Mouse (Mus musculus): Measurements from ENCODE around the gene Prkab2. TPM values are rescaled to one million over a fixed set of nuclear protein-coding genes. Genes with fewer than 3 reads are reported as not detected.

The Prkab2 gene
- polyA plus RNA-seq, 1 experiment from 2014 or later = 5.0 TPM

DNA sequence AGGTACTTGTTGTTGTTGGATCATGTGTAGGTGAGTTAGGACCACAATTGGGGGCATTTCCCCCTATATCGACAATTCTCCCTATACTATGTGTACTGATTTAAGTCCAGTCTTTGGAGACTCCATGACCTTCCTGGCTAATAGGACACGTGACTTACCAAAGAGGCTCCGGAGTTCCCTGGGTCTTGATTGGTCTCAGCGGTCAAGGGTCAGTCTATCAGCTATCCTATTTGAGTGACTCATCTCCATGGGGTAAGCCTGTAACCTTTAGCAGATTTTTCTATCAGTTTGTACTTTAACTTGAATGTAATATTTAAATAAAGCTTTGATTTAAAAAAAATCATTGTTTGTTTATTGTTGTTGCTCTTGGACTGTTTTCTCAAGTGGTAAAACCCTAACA lies 37.3 kb upstream of the Prkab2 start:
- H3K36me3 ChIP-seq (ENCODE audit: control insufficient read depth, insufficient read depth, low read length) = no peaks in the 10 kb centered on the region
- 90% methylated on average over 4 of the region's 4 CpGs for whole genome bisulfite sequencing
- ATAC-seq (ENCODE audit: low FRiP score) = no peak
- H3K9ac ChIP-seq (ENCODE audit: low read depth, low read length) = no peak overlapping the region
- H3K4me3 ChIP-seq (ENCODE audit: low read depth, low read length) = no peak overlapping the region
- no peaks in the 10 kb centered on the region for H3K4me1 ChIP-seq (replicated peaks; ENCODE audit: control insufficient read depth, insufficient read depth, low read length)
- no peak overlapping the region for H3K27ac ChIP-seq (ENCODE audit: low read depth, low read length)
- H3K4me2 ChIP-seq (replicated peaks; ENCODE audit: low read depth, low read length) = no peak overlapping the region
- no peaks in the 10 kb centered on the region for H3K9me3 ChIP-seq (ENCODE audit: control insufficient read depth, low read length)
- no peaks in the 10 kb centered on the region for H3K27me3 ChIP-seq (ENCODE audit: control insufficient read depth, insufficient read depth, low read length)
- DNase-seq (ENCODE audit: low spot score) = no peak

GRCm38 (mm10) chr3:97624611-97625010 lies 33.4 kb upstream of the Prkab2 start:
- Histone ChIP-seq H3K27me3 (ENCODE audit: control insufficient read depth, insufficient read depth, low read length) (no peaks in the 10 kb centered on the region), H3K36me3 (ENCODE audit: control insufficient read depth, insufficient read depth, low read length) (no peaks in the 10 kb centered on the region), H3K9ac (ENCODE audit: low read depth, low read length) (no peak overlapping the region), H3K4me2 (replicated peaks; ENCODE audit: low read depth, low read length) (no peak overlapping the region), H3K4me1 (replicated peaks; ENCODE audit: control insufficient read depth, insufficient read depth, low read length) (no peaks in the 10 kb centered on the region), H3K27ac (ENCODE audit: low read depth, low read length) (no peak overlapping the region), H3K4me3 (ENCODE audit: low read depth, low read length) (no peak overlapping the region), H3K9me3 (ENCODE audit: control insufficient read depth, low read length) (no peaks in the 10 kb centered on the region)
- ATAC-seq (ENCODE audit: low FRiP score) = no peak
- DNase-seq (ENCODE audit: low spot score) = no peak
- WGBS = 44% methylated on average over 2 of the region's 2 CpGs

- H3K9ac ChIP-seq (ENCODE audit: low read depth, low read length) = no peak overlapping the region
- H3K27me3 ChIP-seq (ENCODE audit: control insufficient read depth, insufficient read depth, low read length) = no peaks in the 10 kb centered on the region
- H3K9me3 ChIP-seq (ENCODE audit: control insufficient read depth, low read length) = no peaks in the 10 kb centered on the region
- no peak for DNase-seq (ENCODE audit: low spot score)
- 83% methylated on average over 7 of the region's 7 CpGs for WGBS
- H3K27ac ChIP-seq (ENCODE audit: low read depth, low read length) = no peak overlapping the region
- no peaks in the 10 kb centered on the region for H3K4me1 ChIP-seq (replicated peaks; ENCODE audit: control insufficient read depth, insufficient read depth, low read length)
- no peak overlapping the region for H3K4me2 ChIP-seq (replicated peaks; ENCODE audit: low read depth, low read length)
- ATAC-seq (ENCODE audit: low FRiP score) = no peak
- no peaks in the 10 kb centered on the region for H3K36me3 ChIP-seq (ENCODE audit: control insufficient read depth, insufficient read depth, low read length)
- H3K4me3 ChIP-seq (ENCODE audit: low read depth, low read length) = no peak overlapping the region
Observed at GRCm38 (mm10) chr3:97627893-97628292, 30.1 kb upstream of the Prkab2 start.

DNA sequence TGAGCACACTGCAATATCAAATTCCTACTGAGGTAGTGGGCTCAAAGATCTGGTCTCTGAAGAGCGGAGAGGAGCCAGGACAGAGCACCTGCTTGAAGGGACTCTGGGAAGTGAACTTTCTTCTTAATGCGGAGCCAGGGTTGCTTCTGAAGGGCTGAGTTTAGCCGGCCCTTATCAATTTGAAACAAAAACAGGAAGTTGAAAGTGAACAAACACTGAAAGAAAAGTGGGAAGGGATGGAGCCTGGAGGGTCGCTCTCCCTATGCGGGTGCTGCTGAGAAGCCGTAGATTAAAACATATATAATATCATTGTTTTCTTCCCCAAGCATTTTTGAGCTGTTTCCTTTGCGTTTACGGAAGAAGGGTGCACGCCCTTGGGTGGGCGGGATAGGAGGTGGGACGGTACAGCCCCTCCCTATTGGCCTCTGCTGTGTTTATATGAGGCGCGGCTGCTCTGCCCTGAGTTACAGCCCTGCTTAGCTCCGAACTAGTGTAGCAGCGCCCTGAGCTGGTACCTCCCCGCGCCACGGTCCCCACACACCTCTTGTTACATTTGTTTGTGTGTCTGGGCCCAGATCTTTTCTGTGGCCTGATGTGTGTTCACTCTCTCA lies 29.5 kb upstream of the Prkab2 start, which contains the start of gene Fmo5:
Fmo5 (plus strand) TSS at position 414 of the 611 bp plus-strand sequence.
- Histone ChIP-seq H3K4me3 (ENCODE audit: low read depth, low read length) (peak within 1 kb of the TSS; percentile 21), H3K36me3 (ENCODE audit: control insufficient read depth, insufficient read depth, low read length) (no peaks in the 10 kb centered on the region), H3K27ac (ENCODE audit: low read depth, low read length) (no peak within 1 kb of the TSS), H3K27me3 (ENCODE audit: control insufficient read depth, insufficient read depth, low read length) (no peaks in the 10 kb centered on the region), H3K9ac (ENCODE audit: low read depth, low read length) (peak within 1 kb of the TSS; percentile 16; the same call in 1 of the 2 replicates), H3K9me3 (ENCODE audit: control insufficient read depth, low read length) (no peaks in the 10 kb centered on the region), H3K4me1 (replicated peaks; ENCODE audit: control insufficient read depth, insufficient read depth, low read length) (no peaks in the 10 kb centered on the region), H3K4me2 (replicated peaks; ENCODE audit: low read depth, low read length) (peak within 1 kb of the TSS; percentile 35; the same call in 1 of the 2 replicates)
- 5% methylated on average over 18 of the region's 18 CpGs for WGBS
- no peak for ATAC-seq (ENCODE audit: low FRiP score)
- peak; percentile 26 for DNase-seq (ENCODE audit: low spot score)

DNA sequence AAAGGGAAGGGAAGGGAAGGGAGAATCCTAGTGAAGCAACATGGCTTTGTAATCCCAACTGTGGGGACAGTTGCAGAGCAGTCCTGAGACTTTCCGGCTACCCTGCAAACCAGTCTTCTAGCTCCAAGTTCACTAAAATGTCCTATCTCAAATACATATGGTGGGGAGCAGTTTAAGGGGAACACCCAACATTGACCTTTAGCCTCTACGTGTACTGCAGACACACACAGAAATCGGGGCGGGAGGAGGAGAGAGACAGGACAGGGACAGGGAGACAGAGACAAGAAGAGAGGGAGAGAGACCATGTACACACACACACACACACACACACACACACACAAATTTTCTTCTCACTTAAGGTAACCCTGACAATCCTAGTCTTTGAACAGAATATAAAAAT lies 28.1 kb upstream of the Prkab2 start:
- 82% methylated on average over 4 of the region's 4 CpGs for WGBS

GRCm38 (mm10) chr3:97630746-97631145 lies 27.2 kb upstream of the Prkab2 start:
- H3K4me1 ChIP-seq (replicated peaks; ENCODE audit: control insufficient read depth, insufficient read depth, low read length) = no peaks in the 10 kb centered on the region
- H3K4me2 ChIP-seq (replicated peaks; ENCODE audit: low read depth, low read length) = no peak overlapping the region
- H3K27ac ChIP-seq (ENCODE audit: low read depth, low read length) = no peak overlapping the region
- H3K36me3 ChIP-seq (ENCODE audit: control insufficient read depth, insufficient read depth, low read length) = no peaks in the 10 kb centered on the region
- WGBS = 95% methylated on average over 4 of the region's 4 CpGs
- H3K9me3 ChIP-seq (ENCODE audit: control insufficient read depth, low read length) = no peaks in the 10 kb centered on the region
- no peak overlapping the region for H3K4me3 ChIP-seq (ENCODE audit: low read depth, low read length)
- no peaks in the 10 kb centered on the region for H3K27me3 ChIP-seq (ENCODE audit: control insufficient read depth, insufficient read depth, low read length)
- ATAC-seq (ENCODE audit: low FRiP score) (no peak), DNase-seq (ENCODE audit: low spot score) (no peak)
- H3K9ac ChIP-seq (ENCODE audit: low read depth, low read length) = no peak overlapping the region

More for the DNA sequence above, 28.1 kb upstream of the Prkab2 start:
- no peaks in the 10 kb centered on the region for H3K9me3 ChIP-seq (ENCODE audit: control insufficient read depth, low read length)
- no peak overlapping the region for H3K4me3 ChIP-seq (ENCODE audit: low read depth, low read length)
- no peaks in the 10 kb centered on the region for H3K27me3 ChIP-seq (ENCODE audit: control insufficient read depth, insufficient read depth, low read length)
- H3K4me1 ChIP-seq (replicated peaks; ENCODE audit: control insufficient read depth, insufficient read depth, low read length) = no peaks in the 10 kb centered on the region
- DNase-seq (ENCODE audit: low spot score) (no peak), ATAC-seq (ENCODE audit: low FRiP score) (no peak)
- H3K4me2 ChIP-seq (replicated peaks; ENCODE audit: low read depth, low read length) = no peak overlapping the region
- H3K36me3 ChIP-seq (ENCODE audit: control insufficient read depth, insufficient read depth, low read length) = no peaks in the 10 kb centered on the region
- no peak overlapping the region for H3K27ac ChIP-seq (ENCODE audit: low read depth, low read length)
- H3K9ac ChIP-seq (ENCODE audit: low read depth, low read length) = no peak overlapping the region

GRCm38 (mm10) chr3:97631258-97631860 lies 26.6 kb upstream of the Prkab2 start:
- DNase-seq (ENCODE audit: low spot score) = no peak
- no peak overlapping the region for H3K4me2 ChIP-seq (replicated peaks; ENCODE audit: low read depth, low read length)
- no peaks in the 10 kb centered on the region for H3K27me3 ChIP-seq (ENCODE audit: control insufficient read depth, insufficient read depth, low read length)
- no peak overlapping the region for H3K4me3 ChIP-seq (ENCODE audit: low read depth, low read length)
- WGBS = 87% methylated on average over 8 of the region's 8 CpGs
- no peak overlapping the region for H3K27ac ChIP-seq (ENCODE audit: low read depth, low read length)
- H3K9ac ChIP-seq (ENCODE audit: low read depth, low read length) = no peak overlapping the region
- no peaks in the 10 kb centered on the region for H3K9me3 ChIP-seq (ENCODE audit: control insufficient read depth, low read length)
- ATAC-seq (ENCODE audit: low FRiP score) = no peak
- no peaks in the 10 kb centered on the region for H3K4me1 ChIP-seq (replicated peaks; ENCODE audit: control insufficient read depth, insufficient read depth, low read length)
- H3K36me3 ChIP-seq (ENCODE audit: control insufficient read depth, insufficient read depth, low read length) = no peaks in the 10 kb centered on the region

- WGBS = 81% methylated on average over 4 of the region's 4 CpGs
- Histone ChIP-seq H3K4me3 (ENCODE audit: low read depth, low read length) (no peak overlapping the region), H3K27ac (ENCODE audit: low read depth, low read length) (no peak overlapping the region), H3K36me3 (ENCODE audit: control insufficient read depth, insufficient read depth, low read length) (no peaks in the 10 kb centered on the region), H3K9ac (ENCODE audit: low read depth, low read length) (no peak overlapping the region), H3K27me3 (ENCODE audit: control insufficient read depth, insufficient read depth, low read length) (no peaks in the 10 kb centered on the region), H3K4me1 (replicated peaks; ENCODE audit: control insufficient read depth, insufficient read depth, low read length) (no peaks in the 10 kb centered on the region), H3K9me3 (ENCODE audit: control insufficient read depth, low read length) (no peaks in the 10 kb centered on the region), H3K4me2 (replicated peaks; ENCODE audit: low read depth, low read length) (no peak overlapping the region)
- ATAC-seq (ENCODE audit: low FRiP score) (no peak), DNase-seq (ENCODE audit: low spot score) (no peak)
Observed at GRCm38 (mm10) chr3:97633456-97633855, 24.5 kb upstream of the Prkab2 start.

GRCm38 (mm10) chr3:97634288-97634761 lies 23.7 kb upstream of the Prkab2 start:
- no peak overlapping the region for H3K27ac ChIP-seq (ENCODE audit: low read depth, low read length)
- DNase-seq (ENCODE audit: low spot score) (no peak), ATAC-seq (ENCODE audit: low FRiP score) (no peak)
- 84% methylated on average over 3 of the region's 3 CpGs for WGBS
- H3K9ac ChIP-seq (ENCODE audit: low read depth, low read length) = no peak overlapping the region
- no peak overlapping the region for H3K4me3 ChIP-seq (ENCODE audit: low read depth, low read length)
- no peaks in the 10 kb centered on the region for H3K9me3 ChIP-seq (ENCODE audit: control insufficient read depth, low read length)
- no peaks in the 10 kb centered on the region for H3K27me3 ChIP-seq (ENCODE audit: control insufficient read depth, insufficient read depth, low read length)
- no peak overlapping the region for H3K4me2 ChIP-seq (replicated peaks; ENCODE audit: low read depth, low read length)
- no peaks in the 10 kb centered on the region for H3K36me3 ChIP-seq (ENCODE audit: control insufficient read depth, insufficient read depth, low read length)
- no peaks in the 10 kb centered on the region for H3K4me1 ChIP-seq (replicated peaks; ENCODE audit: control insufficient read depth, insufficient read depth, low read length)
